Mouse (Mus musculus) lung, embryonic 14.5 days (tissue): ENCODE measurements around the gene Prr18. TPM values are rescaled to one million over a fixed set of nuclear protein-coding genes. Genes with fewer than 3 reads are reported as not detected.

Experiments
- ATAC-seq: fragments of 200-750 bp; cut with Nextera tagmentation; 2 replicates; pipeline ENCODE4 v1.8.0; 2017; ENCODE audit warnings: mild to moderate bottlenecking, moderate TSS enrichment, moderate library complexity; ENCODE audit not compliant: insufficient read depth
- DNase-seq: peaks from one replicate; pipeline ENCODE4 v3.0.0-alpha.2; 2015
- H3K27ac ChIP-seq: fragments of 300-500 bp; sonication (generic); 2 replicates; pipeline ENCODE4 v1.5.1; 2014; ENCODE audit warnings: low read depth, mild to moderate bottlenecking, moderate library complexity
- H3K27me3 ChIP-seq: fragments of 300-500 bp; sonication (generic); 2 replicates; pipeline ENCODE4 v1.6.1; 2014; ENCODE audit warnings: low read length, control low read depth; ENCODE audit not compliant: insufficient read depth
- H3K36me3 ChIP-seq: fragments of 300-500 bp; sonication (generic); 2 replicates; pipeline ENCODE4 v1.6.1; 2014; ENCODE audit warnings: control low read depth; ENCODE audit not compliant: insufficient read depth
- H3K4me1 ChIP-seq: fragments of 300-500 bp; sonication (generic); 2 replicates; pipeline ENCODE4 v1.6.1; 2014; ENCODE audit warnings: antibody characterized with exemption, control low read depth; ENCODE audit not compliant: insufficient read depth
- H3K4me2 ChIP-seq: fragments of 300-500 bp; sonication (generic); 2 replicates; pipeline ENCODE4 v1.6.1; 2014; ENCODE audit warnings: mild to moderate bottlenecking
- H3K4me3 ChIP-seq: fragments of 300-500 bp; sonication (generic); 2 replicates; pipeline ENCODE4 v1.5.1; 2014; ENCODE audit warnings: low read depth, low read length
- H3K9ac ChIP-seq: fragments of 300-500 bp; sonication (generic); 2 replicates; pipeline ENCODE4 v1.6.1; 2014
- H3K9me3 ChIP-seq: fragments of 300-500 bp; sonication (generic); 2 replicates; pipeline ENCODE4 v1.6.1; 2016; ENCODE audit warnings: low read depth, low read length, control low read depth
- CTCF ChIP-seq: IDR thresholded peaks from 2 replicates; pipeline ENCODE4 v1.5.1; 2016; ENCODE audit warnings: antibody characterized with exemption, low read depth
- WGBS: fragments of 180-500 bp; shearing (Covaris S2); extraction: QIAGEN DNeasy Blood & Tissue Kit; methylation state at CpG from one replicate; pipeline ENCODE4 v1.1.7; 2014; 5-methylcytosine and 5-hydroxymethylcytosine counted together
- polyA plus RNA-seq: library from polyadenylated mRNA; unstranded; fragments of >200 nt; fragmentation: Nextera tagmentation; extraction: Ambion mirVana; gene quantifications from 2 replicates; pipeline ENCODE4 v1.2.1, GENCODE M21; 2014

The Prr18 gene
- polyA plus RNA-seq, 1 experiment from 2014 or later = 2.1 TPM

DNA sequence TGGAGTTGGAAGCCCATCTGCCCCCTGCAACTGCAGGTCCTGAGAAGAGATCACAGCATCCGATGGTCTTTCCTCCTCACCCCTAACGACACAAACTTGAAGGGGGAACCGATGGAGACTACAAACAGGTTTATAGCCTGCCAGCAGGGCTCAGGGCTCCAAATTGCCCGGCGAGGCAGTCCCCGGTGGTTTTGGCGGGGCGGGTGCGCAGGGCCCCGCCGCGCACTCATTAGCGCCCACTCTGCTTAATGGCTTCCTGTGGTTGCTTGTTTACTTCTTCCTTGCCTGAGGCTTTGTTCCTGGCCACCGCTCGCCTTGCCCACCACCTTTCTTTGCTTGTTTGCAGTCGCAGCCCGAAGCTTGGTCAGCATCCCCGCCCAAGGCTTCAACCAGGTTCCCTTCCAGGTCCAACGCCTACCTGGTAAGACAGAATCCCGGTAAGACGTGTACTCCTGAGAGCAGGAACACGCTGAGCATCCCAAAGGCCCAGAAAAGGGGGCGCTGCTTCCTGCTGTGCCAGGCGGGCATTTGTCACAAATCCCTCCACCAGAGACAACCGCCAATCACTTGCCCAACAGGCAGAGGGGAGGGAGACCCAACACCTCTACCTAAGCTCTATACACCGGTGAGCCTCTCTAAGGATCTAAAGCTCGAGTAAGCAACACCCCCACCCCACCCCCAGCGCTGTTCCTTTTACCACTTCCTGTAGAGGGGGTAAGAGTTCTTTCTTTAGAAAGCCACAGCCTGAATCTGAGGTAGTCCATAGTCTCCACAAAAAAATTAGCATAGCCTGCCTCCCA, 51.9 kb downstream of the Prr18 start:
- no peaks in the 10 kb centered on the region for H3K4me1 ChIP-seq
- H3K27ac ChIP-seq = no peak overlapping the region
- H3K4me3 ChIP-seq = peak overlapping the region; percentile 12; the same call in 1 of the 2 replicates
- peak overlapping the region; percentile 42 for H3K4me2 ChIP-seq
- H3K9me3 ChIP-seq = no peaks in the 10 kb centered on the region
- H3K9ac ChIP-seq = no peak overlapping the region
- H3K36me3 ChIP-seq = no peaks in the 10 kb centered on the region
- DNase-seq (no peak), ATAC-seq (no peak)
- 1% methylated on average over 28 of the region's 28 CpGs for WGBS
- H3K27me3 ChIP-seq = peaks cover 46% of the 10 kb centered on the region
- TF ChIP-seq CTCF = no peak

DNA sequence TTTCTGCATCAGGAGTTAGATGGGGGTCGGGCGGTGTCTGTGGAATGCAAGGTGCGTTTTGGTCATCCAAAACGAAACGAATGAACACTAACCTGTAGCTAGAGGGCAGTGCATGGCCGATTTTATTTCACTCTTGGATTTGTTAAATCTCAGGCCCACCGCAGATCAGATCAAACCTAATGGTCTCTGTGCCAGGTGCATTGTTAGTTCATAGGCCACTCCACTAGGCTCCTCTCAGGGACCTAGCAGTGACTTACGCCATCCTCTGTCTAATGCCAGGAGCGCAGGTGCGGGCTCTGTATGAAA, 52.5 kb downstream of the Prr18 start:
- peak overlapping the region; percentile 42 for H3K4me2 ChIP-seq
- TF ChIP-seq CTCF = no peak
- no peak overlapping the region for H3K9ac ChIP-seq
- H3K36me3 ChIP-seq = no peaks in the 10 kb centered on the region
- no peaks in the 10 kb centered on the region for H3K4me1 ChIP-seq
- H3K4me3 ChIP-seq = 0 out of 2 replicates have a peak overlapping the region, but pooled peaks have one; percentile 12
- WGBS = 4% methylated on average over 10 of the region's 10 CpGs
- ATAC-seq (no peak), DNase-seq (no peak)
- H3K27me3 ChIP-seq = peaks cover 46% of the 10 kb centered on the region
- H3K27ac ChIP-seq = no peak overlapping the region
- no peaks in the 10 kb centered on the region for H3K9me3 ChIP-seq

DNA sequence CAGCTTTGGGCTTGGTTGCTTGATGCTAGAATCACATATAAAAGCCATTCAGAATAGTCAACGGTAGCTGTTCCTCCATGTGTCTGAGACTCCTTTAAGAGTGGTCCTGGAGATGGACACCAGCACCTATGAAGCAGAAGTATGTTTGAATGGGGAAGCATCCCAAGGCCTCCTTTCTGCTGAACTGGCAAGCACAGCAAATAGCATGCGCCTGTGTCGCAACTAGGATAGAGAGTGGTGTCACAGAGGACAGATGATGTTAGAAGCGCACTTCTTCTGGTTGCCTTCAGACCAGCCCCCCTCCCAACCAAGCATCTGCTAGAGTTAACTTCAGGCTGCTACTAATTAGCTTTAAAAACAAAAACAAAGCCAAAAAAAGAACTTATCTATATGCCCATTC, 53.2 kb downstream of the Prr18 start:
- no peaks in the 10 kb centered on the region for H3K4me1 ChIP-seq
- H3K4me2 ChIP-seq = no peak overlapping the region
- H3K27me3 ChIP-seq = peaks cover 46% of the 10 kb centered on the region
- H3K9me3 ChIP-seq = no peaks in the 10 kb centered on the region
- H3K9ac ChIP-seq = no peak overlapping the region
- no peaks in the 10 kb centered on the region for H3K36me3 ChIP-seq
- no peak for TF ChIP-seq CTCF
- WGBS = 46% methylated on average over 4 of the region's 4 CpGs
- no peak for ATAC-seq
- no peak for DNase-seq
- H3K27ac ChIP-seq = no peak overlapping the region
- H3K4me3 ChIP-seq = no peak overlapping the region

Other genes starting within 250 kb of the Prr18 start
- gene Gm49673, start 189.7 kb upstream of the Prr18 start, polyA plus RNA-seq = not detected in 2 replicates
- gene Rnaset2a, start 189.4 kb upstream of the Prr18 start, polyA plus RNA-seq = 28.4 and 32.2 TPM in 2 replicates
- 39.4 and 40.7 TPM in 2 replicates for gene Fgfr1op, start 172.0 kb upstream of the Prr18 start, polyA plus RNA-seq
- not detected in 2 replicates for gene Ccr6, start 101.4 kb upstream of the Prr18 start, polyA plus RNA-seq
- 154 and 160 TPM in 2 replicates for gene Mpc1, start 54.6 kb upstream of the Prr18 start, polyA plus RNA-seq
- 61.0 and 67.4 TPM in 2 replicates for gene Sft2d1, start 26.4 kb upstream of the Prr18 start, polyA plus RNA-seq
- gene T2, start 18.5 kb downstream of the Prr18 start, polyA plus RNA-seq = 0.20 and 0.35 TPM in 2 replicates
- gene T, start 97.0 kb downstream of the Prr18 start, polyA plus RNA-seq = 0.34 and 0.45 TPM in 2 replicates
- gene Pde10a, start 187.9 kb downstream of the Prr18 start, polyA plus RNA-seq = 2.6 and 3.4 TPM in 2 replicates
- gene Gm17087, start 229.5 kb downstream of the Prr18 start, polyA plus RNA-seq = not detected in 2 replicates